Mouse (Mus musculus) kidney, adult 11 months (tissue): ENCODE measurements at regions not wholly inside any gene's neighbourhood (a gene's known extent, or its start where the extent isn't known, plus 50 kb on each side); places are given as distances from the start of the nearest gene placed in this dataset.

Experiments
- DNase-seq: peaks from one replicate; pipeline ENCODE4 v3.0.0; 2022

DNA sequence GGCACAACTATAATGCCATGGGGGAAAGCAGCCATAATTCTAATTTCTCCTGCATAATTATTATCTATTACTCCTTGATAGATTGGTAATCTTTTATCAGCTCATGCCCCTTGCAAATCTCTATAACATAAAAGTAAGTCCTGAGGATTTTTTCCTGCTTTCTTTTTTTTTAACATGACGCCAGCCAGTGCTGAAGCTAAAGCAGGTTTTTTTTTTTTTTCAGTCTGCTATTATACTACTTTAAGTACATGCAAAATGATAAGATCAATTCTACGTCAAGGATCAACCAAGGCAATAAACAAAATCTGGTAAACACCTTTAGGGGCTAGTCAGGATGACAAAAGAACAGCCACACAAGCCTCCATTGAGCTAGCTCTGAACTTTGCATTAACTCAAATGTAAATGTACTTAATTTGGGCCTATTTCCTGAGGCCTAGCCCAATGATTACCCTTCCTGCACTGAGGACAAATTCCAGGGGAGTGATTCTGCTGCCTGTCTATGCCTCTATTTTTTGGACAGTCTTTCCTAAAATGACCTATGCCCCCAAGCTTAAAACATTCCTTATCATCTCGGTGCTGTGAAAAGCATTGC, 434.8 kb downstream of the 1810013L24Rik start:
- no peak for DNase-seq

DNA sequence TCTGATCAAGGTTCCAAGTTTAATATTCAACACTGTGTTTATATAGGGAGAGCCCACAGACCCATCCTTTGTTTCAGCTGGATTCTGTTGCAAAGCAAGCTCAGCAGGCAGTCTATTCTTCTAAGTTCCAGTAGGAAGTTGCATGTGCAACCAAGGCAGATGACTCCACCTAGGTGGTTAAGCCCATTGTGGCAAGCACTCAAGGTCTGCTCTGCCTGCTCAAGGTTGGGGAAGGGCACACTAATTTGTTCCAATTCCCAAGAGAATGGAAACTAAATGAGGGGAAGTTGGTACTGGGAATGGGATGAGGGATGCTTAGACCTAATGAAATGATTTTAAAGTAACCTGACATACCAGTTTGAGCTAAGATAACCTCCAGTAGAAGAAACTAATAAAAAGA, 437.3 kb downstream of the 1810013L24Rik start:
- no peak for DNase-seq

- no peak for DNase-seq
These were observed 440.2 kb downstream of the 1810013L24Rik start for GRCm38 (mm10) chr16:9270099-9270498.

DNA sequence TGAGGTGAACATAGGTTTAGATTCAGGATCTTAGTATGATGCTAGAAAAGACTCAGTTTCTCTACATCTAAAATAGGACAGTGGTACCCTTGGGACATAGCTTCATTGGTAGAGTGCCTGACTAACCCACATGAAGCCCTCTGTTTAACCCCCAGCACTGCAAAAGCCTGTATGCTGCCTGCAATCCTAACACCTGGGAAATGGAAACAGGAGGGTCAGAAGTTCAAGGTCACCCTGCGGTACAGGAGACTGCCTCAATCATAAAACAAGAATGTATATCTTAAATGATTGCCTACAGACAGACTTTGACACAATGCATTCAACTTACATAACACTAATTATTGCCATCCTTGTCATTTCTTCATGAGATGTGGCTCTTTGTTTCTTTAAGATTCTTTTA, 440.8 kb downstream of the 1810013L24Rik start:
- no peak for DNase-seq

DNA sequence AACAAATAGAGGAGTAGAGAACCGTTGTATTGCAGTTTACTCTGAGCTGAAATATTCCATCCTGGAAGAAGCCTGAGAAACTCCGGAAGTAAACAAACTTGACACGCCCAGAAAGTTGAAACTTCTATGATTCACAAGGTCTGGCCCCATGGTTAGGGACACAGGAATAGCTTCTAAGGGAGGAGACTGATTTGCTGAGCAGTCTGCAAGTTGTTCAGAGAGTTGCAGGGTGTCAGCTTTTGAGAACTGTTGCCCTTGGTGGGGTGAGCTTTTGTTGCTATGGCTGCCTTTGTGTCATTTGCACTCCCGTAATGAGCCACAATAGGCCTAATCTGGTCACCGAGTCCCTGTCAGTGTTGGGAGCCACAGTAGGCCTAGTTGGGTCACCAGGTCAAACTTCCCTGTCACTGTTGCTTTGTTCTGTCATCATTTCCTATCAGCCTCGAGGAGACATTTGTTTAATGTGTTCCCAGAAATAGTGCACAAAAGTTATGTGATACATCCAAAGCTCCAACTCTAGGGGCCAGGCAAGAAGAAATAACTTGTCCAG, 443.9 kb downstream of the 1810013L24Rik start:
- DNase-seq: no peak

DNA sequence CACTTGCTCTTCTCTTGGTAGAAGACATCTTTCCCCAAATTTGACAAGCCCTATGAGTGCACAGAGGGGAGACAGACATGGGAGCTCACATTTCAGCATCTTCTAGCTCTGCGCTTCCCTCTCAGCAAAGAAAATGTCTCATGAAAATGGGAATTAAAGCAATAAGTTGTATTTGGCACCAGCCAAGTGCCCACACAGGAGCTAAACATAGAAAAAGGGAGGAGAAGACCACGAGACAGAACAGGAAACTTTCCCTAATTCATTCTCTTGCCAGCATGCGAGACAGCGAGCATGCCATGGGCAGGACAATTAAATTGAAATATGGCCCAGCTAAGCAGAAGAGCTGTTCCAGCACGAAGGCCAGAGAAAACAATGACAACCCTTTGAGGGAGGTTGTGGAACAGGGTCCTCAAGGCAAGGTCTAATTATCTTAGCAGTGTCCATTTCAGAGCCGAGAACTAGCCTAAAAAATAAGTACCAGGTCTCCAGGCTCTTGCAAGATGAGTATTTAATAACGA, 444.7 kb downstream of the 1810013L24Rik start:
- DNase-seq: no peak

- no peak for DNase-seq
These were observed 445.5 kb downstream of the 1810013L24Rik start for GRCm38 (mm10) chr16:9275426-9275825.

DNA sequence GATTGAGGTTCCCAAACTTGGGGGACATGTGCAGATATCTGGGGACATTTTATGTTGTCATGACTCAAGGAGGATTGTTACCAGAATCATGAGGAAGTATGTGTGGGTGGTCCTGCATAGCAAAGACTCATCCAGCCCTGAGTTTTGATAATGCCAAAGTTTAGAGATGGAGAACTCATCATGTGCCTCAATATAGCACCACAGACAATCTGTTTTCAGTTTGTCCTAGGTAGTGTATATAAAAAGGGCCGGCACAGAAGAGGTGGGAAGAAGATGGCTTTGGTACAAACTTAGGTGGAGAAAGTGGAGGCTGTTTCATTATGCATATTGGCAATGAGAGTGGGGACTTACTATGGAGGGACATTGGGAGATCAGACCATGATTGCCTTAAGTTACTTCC, 447.2 kb downstream of the 1810013L24Rik start:
- DNase-seq: no peak

DNA sequence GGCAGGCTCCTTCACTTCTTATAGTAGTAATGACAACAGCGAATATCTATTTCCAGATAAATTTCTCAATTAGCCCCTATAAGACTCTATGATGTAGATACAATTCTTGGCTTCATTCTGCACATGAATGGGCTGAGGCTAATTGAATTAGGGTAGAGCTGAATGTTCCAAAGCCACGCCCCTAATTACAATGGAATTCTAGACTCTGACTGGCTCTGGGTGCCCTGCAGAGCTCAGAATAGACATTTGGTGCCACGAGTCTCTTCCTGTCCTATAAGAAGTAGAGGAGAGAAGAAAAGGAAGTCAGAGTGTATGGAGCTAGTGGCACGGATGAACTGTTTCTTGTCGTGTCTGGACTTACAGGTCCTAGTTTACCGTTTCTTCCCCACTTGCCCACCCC, 449.8 kb downstream of the 1810013L24Rik start:
- no peak for DNase-seq

- no peak for DNase-seq
These were observed 450.5 kb downstream of the 1810013L24Rik start for GRCm38 (mm10) chr16:9280431-9280830.

DNA sequence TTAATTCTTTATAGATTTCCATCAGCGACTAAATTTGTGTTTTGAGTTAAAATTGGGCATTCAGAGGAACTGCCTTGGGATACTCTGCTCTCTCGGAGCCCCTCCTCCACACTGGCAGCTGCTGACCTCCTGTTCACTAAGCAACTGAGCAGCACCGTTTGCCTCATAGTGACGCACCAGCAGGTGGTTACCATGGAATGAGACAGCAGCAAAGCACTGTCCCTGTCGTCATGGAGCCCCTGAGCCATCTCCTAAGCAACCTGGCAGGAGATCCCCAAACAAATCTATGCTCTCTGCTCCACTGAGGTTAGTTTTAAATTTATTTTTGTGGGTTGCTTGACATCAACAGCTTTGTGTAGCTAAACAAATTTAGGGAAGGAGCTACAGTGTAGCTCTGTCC, 451.0 kb downstream of the 1810013L24Rik start:
- no peak for DNase-seq

- DNase-seq: no peak
These were observed 454.5 kb downstream of the 1810013L24Rik start for GRCm38 (mm10) chr16:9284423-9284822.

DNA sequence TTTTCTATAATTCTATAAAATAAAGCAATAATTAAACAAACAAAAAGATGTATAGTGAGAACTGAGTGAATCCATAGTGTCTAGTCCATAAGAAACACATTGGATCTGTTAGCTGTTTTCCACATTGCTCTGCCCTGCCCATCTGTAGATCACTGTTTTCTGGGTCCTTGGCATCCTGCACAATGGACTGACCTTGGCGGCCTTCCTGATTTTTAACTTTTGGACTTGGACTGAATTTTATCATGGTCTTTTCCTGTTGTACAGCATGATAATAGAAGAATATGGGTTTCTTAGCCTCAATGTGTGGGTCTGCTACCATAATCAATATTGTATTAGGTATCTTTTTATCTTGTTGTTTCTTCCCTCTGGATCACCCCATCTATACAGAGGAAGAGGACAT, 456.0 kb downstream of the 1810013L24Rik start:
- no peak for DNase-seq

- DNase-seq: no peak
These were observed 457.7 kb downstream of the 1810013L24Rik start for GRCm38 (mm10) chr16:9287557-9287956.

DNA sequence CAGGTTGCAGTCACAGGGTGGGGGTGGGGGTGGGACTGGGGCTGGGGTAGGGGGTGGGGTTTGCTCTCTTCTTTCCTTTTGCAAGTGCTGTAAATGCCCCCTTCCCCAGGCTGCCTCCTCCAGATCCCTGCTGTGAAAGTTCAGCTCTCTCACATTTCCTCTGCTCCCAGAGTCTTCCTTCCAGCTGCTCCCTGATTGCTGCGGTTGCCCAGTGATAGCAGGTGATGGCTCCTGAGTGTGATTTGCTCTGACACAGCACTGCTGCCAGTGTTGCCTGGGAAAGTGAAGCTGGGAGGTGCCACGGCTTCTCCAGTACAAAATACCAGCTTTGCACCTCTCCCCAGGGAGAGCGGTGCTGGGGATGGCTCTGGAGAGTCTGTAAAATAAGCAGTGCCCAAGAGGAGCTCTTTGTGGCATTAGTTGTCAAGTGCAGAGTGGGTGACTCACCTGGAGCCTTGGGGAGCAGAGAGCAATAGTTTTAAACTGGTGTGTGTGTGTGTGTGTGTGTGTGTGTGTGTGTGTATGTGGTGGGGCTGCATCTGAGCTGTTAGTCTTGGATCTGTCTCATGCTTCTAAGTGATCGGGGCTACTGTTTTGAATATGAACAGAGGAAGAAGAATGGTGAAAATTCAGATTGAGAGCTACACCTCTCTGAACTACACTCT, 461.6 kb downstream of the 1810013L24Rik start:
- DNase-seq: no peak

GRCm38 (mm10) chr16:9303134-9303533, 473.2 kb downstream of the 1810013L24Rik start:
- DNase-seq: no peak

- no peak for DNase-seq
These were observed 474.2 kb downstream of the 1810013L24Rik start for GRCm38 (mm10) chr16:9304079-9304478.

GRCm38 (mm10) chr16:9310744-9311143, 480.8 kb downstream of the 1810013L24Rik start:
- DNase-seq: no peak

GRCm38 (mm10) chr16:9335626-9336025, 505.7 kb downstream of the 1810013L24Rik start:
- DNase-seq: no peak

GRCm38 (mm10) chr16:9336063-9336462, 506.2 kb downstream of the 1810013L24Rik start:
- no peak for DNase-seq

DNA sequence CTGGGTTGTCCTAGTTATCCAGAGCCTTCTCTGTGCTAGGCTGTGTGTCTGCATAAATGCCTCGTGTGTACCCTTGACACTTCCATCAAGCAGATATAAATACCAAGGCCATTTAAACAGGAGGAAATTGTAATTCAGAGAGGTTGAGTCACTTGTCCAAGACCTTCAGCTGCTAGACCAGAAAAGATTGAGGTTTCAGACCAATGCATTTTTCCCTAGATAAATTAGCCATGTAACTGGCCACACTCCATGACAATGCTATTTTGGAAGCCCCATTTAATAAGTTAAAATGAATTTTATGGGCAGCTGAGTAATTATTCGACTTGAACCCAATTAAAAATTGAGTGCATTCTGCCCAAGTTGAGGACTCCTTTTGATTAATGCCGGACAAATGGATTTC, 509.6 kb downstream of the 1810013L24Rik start:
- DNase-seq: no peak

DNA sequence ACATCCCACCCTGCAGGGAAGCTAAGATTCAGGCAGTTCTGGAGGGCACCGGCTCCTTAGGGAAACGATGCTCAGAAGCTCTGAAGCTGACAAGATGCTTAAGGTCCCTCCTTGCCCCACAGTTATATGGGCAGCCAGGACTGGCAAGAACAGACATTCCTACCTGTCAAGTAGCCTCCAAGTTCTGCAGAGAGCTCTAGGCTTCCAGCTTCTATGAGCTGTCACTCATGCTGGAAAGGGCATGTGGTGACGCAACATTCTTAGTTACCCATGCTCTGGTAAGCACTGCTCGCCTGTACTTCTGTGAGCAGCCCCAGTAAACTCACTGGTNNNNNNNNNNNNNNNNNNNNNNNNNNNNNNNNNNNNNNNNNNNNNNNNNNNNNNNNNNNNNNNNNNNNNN, 511.3 kb downstream of the 1810013L24Rik start:
- no peak for DNase-seq

DNA sequence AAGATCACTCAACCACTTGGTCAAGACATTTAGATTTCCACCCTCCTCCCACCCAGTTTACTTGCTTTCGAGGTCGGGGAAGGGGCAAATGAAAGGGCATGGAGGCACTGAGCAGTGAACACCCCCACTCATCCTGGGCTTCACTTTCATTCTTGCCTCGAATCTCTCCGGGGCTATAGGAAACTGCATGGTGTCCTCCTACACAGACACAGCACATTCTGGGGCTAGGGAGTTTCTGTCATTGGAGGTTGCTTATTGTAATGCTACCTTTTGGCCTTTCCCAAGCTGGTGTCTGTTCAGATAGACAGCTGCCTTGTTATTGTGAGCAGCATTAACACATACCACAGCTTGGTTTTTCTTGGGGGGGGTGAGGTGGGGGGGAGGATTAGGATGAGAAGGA, 523.9 kb downstream of the 1810013L24Rik start:
- DNase-seq: no peak

DNA sequence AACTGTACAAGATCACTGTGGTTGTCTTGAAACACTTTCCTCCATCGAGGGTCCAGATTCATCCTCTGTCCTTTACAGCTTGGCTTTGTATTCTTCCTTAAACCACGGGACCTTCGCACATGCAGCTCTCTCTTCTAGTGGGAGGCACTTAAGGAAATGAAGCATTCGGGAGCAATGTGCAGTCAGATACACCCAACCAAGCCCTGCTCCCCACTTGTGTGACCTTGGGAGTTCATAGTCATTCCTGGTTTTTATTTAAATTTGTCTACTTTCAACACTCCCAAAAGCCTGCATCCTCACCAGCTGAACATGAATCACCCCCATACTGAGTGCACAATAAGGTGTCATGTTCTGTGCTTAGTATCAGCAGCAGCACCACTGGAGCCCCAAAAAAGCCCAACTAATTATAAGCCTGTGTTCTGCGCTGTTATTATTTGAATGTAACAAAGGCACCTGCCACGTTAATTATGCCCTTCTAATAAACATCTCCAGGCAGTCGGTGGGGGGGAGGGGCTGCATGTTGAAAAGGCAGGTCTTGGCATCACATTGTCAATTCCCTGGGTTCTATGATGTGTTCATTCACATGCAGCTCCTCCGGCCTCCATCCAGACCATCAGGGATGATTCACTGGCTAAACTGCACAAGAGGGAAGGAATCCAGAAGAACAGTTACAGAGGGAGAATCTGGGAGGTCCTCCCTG, 524.6 kb downstream of the 1810013L24Rik start:
- no peak for DNase-seq
